Mouse (Mus musculus) thymus, adult 2 months (tissue): ENCODE data around the gene Pde1c.

Experiments
- CTCF ChIP-seq: fragments of 200-500 bp; IDR thresholded peaks from 2 replicates; pipeline ENCODE4 v1.5.1; 2012; ENCODE audit warnings: mild to moderate bottlenecking, control low read depth, low read length, moderate library complexity, borderline replicate concordance; ENCODE audit not compliant: control insufficient read depth, poor library complexity, insufficient read depth; ENCODE audit errors: extremely low read depth
- POLR2A ChIP-seq: fragments of 200-500 bp; IDR thresholded peaks from 2 replicates; pipeline ENCODE4 v1.6.1; 2012; ENCODE audit warnings: mild to moderate bottlenecking, low read length, control low read depth, moderate library complexity; ENCODE audit not compliant: control insufficient read depth, poor library complexity, insufficient read depth; ENCODE audit errors: extremely low read depth

- TF ChIP-seq CTCF = no peak
- no peak for TF ChIP-seq POLR2A
Measured at GRCm38 (mm10) chr6:56250091-56250490, 318.8 kb downstream of the Pde1c start.
